Mouse (Mus musculus) kidney, adult 9 months (tissue): Measurements from ENCODE around the gene Myh9.

ENCODE experiments used
- DNase-seq: peaks from one replicate; pipeline ENCODE4 v3.0.0; 2022

Myh9 gene

DNA sequence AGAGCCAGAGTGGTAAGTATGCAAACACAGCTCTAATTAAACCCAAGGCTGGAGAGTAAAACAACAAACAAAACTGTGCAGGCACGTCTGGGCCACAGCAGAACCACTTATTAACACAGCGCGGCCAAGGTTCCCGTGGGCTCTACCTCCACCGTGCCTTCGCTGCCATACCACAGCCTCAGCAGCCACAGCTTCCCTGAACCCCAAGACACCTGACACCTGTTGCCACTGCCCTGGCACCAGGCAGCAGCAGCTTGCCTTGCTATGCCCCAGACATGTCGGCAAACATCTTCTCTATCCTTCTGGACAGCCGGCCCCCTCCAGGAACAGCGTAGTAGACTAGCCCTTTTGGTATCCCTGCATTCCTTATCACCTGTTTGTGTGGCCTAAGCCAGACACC, 37.0 kb downstream of the Myh9 start:
- no peak for DNase-seq

DNA sequence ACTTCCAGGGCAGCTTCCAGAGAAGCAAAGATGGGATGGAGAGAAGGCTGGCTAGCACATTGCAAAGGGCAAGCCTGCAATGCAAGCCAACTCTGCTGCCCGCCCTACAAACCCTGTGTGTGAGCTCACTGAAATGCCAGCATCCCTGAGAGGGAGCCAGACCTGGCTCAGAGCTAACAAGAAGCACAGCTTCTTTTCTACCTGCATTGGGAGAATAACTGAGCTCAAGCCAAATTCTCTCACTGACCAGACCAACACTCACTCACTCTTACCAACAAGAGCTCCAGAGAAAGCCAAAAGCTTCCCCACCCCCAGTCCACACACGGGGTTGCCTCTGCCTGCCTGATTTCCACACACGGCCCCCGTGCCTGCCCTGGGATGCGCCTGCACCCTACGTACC, 37.5 kb downstream of the Myh9 start:
- no peak for DNase-seq

DNA sequence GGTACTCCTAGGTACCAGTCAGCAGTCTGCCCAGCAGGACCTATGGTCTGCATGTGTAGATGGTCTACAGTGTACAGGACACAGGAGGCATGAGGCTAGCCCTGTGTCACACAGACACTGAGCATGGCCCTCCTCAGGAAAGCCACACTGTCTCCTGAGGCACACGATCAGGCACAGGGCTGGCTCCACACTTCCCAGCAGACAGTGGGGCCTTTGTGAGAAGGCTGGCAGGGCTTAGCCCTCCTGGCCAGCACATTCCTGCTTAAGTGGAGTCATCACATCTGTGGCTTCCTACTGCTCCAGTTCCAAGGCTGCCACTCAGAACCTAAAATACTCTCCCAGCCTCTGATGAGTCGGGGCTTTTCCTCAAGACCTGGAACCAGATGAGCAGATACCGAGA, 38.2 kb downstream of the Myh9 start:
- DNase-seq: no peak

DNA sequence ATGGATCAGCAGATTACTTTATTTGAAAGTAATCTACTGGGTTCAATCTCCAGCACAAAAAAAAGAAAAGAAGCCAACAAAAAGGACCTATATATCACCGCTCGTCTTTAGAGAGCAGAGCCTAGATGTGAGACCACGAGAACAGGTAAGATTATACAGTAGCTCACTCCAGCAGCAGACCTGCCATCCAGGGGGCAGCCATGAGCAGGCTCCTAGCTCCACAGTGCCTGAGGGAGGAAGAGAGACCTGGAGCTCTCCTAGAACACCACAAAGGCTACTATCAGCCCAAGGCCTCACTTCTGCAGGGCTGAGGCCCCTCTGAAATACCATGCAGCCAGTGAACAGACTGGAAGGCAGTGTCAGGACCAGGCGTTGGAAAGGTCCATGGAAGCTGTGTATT, 39.0 kb downstream of the Myh9 start:
- no peak for DNase-seq

DNA sequence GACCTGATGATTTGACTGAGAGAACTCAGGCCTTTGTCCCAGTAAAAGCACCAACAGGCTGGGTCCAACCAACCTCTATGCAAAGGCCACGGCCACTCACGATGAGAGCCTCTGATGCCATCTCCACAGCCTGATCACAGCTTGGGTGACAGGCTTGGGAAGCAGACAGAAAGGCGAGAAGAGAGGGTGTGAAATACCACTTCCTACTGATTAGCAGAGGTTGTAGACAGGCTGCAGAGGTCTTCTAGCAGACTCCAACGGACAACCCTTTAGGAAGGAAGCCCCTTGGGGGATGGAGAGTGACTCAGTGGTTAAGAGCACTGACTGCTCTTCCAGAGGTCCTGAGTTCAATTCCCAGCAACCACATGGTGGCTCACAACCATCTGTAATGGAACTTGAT, 40.8 kb downstream of the Myh9 start:
- no peak for DNase-seq

DNA sequence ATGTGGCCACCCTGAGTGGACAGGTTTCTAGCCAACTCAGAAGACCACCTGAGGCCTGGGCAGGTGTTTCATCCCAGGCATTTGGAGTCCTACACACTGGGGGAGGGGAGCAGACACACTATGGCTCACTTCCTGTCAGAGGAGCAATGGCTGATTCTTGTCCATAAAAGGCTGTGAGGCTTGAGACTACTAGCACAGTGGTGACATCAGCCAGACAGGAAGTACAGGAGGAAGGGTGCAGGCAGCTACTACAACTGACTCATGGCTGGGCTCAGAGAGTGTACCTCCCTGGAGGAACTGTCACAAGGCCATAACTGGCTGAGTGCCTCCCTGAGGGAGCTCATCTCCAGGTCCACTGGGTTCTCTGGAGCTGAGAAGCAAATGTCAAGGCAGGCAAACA, 41.5 kb downstream of the Myh9 start:
- DNase-seq: peak; percentile 85

DNA sequence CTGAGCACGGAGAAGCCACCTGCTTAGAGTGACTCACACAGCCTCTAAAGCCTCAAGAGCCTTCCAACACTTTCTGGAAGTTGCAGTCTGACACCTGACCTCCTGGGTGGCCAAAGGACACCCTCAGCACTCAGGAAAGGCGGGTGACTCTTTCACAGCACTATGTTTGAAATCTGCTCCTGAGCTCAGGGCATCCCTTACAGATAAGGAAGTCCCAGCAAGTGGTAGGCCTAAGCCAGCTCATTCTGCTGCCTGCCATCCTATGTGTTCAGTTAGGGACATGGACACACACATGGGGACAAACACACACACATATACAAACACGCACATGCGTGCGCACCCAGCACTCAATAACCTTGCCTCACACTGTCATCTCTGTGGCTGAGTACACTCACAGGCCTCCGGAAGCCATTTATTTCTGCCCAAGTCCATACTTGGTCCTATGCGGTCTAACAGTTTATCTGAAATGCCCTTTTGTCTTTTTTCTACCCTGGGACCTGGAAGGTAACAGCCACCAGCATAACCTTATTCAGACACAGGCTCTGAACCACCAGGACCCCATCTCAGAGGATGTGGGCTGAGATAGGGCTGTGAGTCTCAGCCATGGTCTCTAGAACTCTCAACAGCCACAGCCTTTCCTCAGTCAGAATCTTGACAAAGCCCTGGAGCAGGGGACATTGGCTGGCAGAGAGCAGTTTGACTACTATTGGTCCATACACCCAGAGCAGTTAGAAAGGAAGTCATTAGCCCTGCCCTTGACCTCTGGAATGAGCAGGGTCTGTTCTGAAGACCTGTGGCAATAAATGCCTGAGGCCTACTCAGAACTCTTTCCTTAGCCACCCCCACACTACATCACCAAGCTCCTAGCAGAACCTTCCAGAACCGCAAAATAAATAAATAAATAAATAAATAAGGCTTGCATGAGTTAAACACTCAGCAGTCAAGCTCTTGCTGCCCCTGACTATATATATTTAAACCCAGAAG, 42.2 kb downstream of the Myh9 start:
- DNase-seq: peak; percentile 40

DNA sequence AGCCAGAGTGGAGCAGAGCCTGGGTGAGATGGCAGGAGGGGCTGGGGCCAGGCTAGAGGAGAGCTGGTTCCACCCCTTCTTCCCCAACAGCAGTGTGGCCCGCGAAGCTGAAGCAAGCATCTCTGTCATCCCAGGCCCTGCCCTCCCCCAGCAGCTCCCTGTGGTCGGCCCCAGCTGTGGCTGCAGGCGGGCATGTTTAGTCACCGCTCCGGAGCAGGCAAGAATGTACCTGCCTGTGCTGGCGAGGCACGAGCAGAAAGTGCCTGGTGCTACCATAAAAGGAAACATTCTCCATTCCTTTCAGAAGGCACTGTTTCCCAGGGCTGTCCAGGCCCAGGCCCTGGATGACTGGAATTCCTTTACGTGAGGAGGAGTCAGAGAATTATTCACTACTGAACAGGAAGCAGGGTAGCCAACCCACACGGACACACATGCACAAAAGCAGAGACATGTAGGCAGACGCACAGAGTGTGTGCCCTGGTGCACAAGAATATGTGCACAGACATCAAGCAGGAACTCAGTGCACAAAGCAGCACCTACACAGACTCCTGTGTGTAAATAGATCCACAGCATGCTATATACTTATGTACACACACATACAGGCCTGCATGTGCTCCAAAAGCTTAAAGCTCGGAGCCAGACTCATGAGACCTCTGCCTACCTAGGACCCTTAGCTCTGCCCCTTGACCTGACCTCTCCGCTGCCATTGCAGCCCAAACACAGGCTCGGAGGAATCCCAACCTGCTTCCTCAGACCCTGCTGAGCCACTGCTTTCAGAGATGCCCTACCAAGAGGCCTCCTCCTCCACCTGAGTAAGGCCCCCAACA, 43.1 kb downstream of the Myh9 start:
- peak; percentile 71 for DNase-seq

DNA sequence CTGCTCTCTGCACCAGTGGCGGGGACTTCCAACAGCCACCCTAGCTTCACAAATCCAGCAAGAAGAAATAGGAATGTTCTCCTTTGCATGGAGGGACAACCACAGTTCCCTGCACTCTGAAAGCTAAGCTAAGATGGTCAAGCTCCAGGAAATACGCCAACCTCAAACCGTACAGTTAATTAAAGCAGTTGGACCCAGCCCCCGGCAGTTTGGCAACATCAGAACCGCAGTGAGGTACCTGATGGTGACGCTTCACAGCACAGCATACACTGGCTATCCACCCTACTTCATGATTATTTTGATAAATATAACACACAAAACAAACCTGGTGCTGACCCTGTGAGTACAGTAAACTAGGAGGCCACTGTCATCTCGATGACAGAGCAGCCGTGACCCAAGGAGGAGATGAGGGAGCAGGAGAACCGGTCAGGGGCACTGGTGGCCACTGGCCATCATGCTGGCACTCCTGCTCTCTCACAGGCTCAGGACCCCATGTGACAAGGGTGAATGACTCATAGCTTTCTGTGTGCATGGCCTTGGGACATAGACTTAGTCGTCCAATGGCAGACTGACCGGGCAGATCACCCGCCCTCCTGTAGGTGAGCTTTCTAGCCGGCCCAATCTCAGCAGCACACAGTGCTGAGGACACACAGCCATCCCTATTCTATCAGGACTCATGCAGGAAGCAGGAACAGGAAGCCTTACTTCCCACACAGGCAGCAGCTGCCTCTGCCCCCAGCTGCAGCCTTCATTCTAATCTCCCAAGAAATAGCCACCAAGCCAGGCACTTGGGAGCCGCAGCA, 44.2 kb downstream of the Myh9 start:
- peak; percentile 69 for DNase-seq

DNA sequence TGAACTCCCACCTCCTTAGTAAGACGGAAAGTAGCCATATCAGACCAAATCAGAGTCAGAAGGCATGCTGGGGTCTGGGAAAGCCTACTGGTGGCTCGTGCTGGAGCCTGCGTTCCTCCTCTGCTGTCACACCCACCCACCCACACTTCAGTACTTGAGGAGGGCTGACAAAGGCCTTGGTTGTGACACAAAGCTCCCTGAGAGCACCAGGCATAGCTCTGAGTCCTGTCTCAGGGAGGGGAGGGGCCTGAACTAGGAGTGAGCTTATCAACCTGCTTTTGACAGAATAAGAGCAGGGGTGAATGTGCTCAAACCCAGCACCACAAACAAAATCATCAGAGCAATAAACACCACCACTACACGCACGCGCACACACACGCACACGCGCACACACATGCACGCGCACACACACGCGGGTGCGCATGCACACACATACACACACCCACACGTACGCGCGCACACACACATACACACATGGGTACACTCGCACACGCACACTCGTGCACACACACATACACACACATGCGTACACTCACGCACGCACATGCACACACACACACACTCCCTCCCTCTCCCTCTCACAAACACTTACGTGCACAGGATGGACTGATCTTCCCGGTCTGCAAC, 45.5 kb downstream of the Myh9 start:
- DNase-seq: no peak

DNA sequence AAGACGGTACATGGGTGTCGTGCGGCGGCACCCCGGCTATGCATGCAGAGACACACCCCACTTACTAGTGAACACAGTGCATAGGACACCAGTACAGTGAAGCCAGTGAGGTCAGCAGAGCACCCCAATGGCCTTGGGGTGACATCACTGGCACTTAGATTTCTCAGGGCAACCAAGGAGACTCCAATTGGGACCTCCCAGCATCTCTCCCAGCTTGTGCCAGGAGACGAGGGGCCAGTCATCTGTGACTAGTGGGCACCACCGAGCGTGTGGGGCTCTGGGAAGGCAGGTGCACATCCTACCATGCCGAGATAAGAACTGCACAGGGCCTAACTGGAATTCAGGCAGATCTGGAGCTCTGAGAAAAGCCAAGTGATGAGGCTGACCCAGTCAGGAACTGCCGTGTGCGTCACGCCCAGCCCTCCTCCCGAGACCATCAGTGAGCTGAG, 47.0 kb downstream of the Myh9 start:
- DNase-seq: no peak

DNA sequence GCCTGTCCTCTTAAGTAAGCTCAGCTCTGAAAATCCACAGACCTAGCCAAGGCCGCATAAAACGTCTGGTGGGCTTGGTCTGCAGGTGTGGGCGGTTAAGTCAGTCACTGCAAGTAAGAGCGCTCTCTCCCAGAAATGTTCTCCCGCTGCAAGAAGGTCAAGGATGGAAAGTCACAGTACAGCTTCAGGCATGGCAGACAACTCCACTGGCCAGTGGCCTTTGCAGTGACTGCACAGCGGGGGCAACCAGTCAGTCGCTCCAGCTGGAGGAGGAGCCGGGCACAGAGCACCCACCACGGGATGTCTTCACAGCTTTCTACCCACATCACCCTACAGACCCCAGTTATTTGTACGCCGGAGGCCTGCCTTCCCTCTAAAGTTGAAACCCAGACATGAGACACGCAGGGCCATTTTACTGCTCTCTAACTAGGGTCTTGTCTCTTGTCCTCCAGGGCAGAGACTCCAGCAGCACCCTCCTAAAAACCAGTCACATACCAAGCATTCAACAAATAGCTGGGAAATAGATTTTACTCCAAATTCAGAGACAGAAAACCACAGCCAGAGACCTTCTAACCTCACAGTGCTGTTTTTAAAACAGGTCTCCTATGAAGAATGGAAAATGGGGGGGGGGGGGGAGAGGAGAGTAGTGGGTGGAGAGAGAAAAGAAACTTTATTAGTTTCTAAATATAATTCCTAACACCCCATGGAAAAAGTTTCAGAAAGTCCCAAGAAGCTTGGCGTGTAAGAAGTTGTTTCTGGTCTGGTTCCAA, 47.7 kb downstream of the Myh9 start:
- no peak for DNase-seq

DNA sequence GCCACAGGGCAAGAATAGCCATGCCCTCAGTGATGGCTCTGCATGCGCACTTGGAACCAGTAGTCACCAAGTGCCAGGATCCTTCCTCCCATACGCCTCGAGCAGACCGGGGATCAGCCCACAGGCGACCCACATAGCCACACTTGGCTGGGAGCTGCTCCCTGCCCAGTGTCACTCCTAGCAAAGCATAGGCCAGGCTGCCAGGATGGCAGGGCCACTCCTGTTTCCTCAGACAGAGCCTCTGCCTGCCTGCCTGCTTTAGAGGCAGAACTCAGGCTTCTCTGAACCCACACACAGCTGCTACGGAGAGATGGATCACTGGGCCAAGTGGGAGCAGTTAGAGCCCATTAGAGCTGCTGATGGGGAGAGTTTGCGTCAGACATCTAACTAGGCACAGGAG, 48.4 kb downstream of the Myh9 start:
- no peak for DNase-seq

DNA sequence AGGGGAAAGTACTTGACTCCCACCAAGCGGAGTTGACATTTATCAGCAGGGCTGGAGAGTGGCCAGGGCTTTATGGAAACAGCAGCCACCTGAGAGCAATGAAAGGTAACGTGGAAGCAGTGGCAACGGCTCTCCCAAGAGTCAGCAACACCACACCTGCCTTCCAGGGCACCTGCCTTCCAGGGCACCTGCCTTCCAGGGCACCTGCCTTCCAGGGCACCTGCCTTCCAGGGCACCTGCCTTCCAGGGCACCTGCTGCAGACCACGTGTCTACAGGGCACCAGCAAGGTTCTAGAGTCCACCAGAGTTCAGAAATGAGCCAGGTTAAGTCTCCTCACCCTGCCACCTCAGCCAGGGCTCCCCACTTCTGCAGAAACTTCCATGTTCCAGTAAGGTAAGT, 48.9 kb downstream of the Myh9 start:
- no peak for DNase-seq

DNA sequence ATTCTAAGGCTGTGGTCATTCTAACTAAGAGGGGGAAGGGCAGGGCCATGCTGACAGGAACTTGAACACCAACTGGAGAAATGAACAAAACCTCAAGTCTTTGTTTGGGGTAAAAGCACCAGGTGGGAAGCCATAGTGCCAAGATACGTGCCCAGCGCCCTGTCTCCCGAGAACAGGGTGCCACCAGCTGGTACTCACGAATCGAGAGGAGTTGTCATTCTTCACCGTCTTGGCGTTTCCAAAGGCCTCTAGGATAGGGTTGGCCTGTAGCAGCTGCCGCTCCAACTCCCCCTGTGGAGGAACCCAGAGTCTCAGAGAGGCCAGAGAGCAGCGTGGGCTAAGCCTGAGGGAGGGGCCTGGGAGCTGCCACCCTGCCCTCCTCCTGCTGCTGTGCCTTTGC, 49.9 kb downstream of the Myh9 start:
- DNase-seq: no peak

DNA sequence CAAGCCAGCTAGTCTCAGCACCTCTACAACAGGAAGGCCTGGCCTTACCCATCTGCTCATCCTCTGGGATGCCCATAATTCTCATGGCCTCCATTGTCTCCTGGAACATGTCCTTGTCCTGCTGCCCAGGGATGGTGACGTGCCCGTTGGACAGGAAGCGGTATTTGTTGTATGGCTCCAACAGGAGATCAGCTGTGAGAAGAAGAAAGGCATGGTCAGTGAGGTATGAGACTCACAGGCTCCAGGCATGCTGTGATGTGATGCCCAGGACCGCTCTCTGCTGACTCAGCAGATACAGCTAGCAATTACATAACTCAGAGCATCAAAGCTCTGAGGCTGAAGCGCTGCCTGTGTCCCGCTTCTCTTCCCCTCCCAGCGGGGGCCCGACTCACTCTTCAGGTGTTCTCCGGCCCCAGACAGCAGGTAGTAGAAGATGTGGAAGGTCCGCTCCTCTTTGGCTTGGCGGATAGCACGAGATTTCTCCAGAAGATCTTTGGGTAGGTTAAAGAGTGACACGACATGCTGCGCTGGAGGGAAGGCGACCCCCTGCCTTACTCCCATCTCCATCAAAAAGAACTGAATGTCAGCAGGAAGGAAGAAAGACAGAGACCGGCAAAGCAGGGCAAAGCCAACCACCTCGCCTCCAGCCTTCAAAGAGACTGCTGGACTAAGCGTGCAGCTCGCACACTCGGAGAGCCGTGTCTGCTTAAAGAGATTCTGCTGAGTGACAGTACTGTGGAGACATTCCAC, 51.1 kb downstream of the Myh9 start:
- DNase-seq: no peak

DNA sequence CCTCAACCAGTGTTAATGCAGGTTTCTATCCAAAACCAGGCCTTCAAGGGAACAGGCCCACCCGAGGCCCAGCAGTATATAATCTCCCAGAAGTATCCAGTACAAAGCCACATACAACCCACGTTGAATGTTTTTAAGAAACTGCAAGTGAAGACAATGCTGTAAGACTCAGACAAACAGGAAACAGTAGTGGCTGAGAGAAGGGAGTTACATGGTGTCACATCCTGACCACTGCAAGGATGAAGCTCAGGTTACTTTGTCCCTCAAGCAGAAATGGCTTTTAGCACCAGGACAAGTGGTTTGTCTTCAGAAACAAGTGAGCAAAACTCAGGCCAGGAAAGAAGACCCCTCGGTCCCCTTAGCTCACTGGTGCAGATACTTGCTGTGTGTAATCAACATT, 52.8 kb downstream of the Myh9 start:
- no peak for DNase-seq

DNA sequence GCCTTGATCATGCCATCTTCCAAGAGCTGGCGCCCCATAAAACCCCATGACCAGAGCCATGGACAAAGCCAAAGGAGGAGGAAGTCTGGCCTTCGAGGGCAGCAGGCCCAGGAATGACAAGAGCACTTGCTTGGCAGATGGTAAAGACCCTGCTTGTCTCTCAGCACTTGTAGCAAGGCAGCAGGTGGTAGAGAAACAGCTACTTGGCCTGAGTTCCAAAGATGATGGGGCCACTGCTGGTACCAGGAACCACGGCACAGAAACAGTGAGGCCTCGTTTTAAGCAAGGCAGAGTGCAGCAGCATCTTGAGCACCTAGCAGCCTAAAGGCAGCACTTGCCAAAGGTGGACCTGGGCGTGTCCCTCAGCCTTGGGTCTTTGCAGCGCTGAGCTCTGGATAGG, 53.6 kb downstream of the Myh9 start:
- DNase-seq: no peak

DNA sequence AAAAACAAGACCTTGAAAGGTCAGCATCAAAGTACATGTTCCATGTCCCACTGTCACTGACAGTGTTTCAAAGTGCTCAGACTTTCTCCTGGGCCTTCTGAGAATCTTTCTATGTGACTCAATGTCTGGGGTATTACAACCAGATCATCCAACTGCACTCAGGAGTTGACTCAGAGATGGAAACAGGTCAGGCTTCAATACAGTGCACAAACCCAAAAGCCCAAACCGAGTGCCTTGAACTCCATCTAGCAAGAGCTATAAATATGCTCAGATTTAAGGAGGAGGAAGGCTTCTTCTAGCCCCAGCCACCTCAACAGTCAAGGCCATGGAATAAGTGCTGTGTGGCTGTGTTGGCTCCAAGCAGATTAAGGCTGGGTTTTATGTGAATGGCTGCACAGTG, 56.2 kb downstream of the Myh9 start:
- DNase-seq: no peak

DNA sequence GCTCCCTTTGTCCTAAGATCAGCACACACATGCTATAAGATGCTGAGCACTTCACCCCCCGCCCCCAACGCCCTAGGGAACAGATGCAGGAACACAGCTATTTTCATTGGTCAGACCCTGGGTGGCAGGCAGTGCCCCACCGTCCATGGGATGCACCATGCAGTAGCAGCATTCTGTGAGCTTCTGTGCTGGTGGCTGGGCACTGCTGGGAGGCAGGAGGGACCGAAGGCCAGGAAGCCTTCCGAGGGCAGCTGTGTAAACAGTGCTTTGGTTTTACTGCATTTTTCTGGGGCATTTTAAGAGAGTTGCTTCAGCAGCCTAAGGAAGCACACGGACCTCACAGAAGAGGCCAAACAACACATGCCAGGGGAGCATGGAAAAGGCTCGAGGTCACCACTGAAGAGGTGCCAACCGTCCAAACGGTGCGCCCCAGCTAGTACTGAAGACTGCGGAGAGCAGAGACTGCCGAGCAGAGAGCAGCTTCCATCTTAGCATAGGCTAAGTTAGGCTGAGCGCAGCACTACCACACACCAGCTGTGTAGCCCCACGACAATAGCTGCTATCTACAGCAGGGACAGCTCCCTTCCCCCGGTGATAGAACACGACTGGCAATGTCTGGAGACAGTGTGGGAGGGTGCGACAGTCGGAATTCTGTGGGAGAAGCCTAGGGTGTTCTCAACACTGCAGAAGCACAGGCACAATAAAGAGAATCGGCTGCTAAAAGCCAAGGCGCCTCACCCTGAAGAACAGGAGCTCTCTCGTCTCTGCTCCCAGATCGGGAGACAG, 57.7 kb downstream of the Myh9 start:
- DNase-seq: no peak
